Mouse (Mus musculus) kidney, postnatal 0 days (tissue): ENCODE data around the gene Gjd3. TPM values are rescaled to one million over a fixed set of nuclear protein-coding genes. Genes with fewer than 3 reads are reported as not detected.

Experiments used
- ATAC-seq: fragments of 200-750 bp; cut with Nextera tagmentation; replicated peaks from 2 replicates; pipeline ENCODE4 v1.8.0; 2017; ENCODE audit warnings: low read depth, moderate number of reproducible peaks, moderate TSS enrichment, moderate library complexity; ENCODE audit not compliant: low FRiP score
- DNase-seq: peaks from one replicate; pipeline ENCODE4 v3.0.0-alpha.2; 2016; ENCODE audit warnings: low spot score
- H3K27ac ChIP-seq: fragments of 300-500 bp; sonication (generic); 2 replicates; pipeline ENCODE4 v1.5.1; 2014; ENCODE audit warnings: mild to moderate bottlenecking
- H3K27me3 ChIP-seq: fragments of 300-500 bp; sonication (generic); 2 replicates; pipeline ENCODE4 v1.6.1; 2014; ENCODE audit warnings: low read length, mixed read lengths; ENCODE audit not compliant: insufficient read depth
- H3K36me3 ChIP-seq: fragments of 300-500 bp; sonication (generic); 2 replicates; pipeline ENCODE4 v1.6.1; 2014; ENCODE audit warnings: low read length, mixed read lengths; ENCODE audit not compliant: insufficient read depth
- H3K4me1 ChIP-seq: fragments of 300-500 bp; sonication (generic); replicated peaks from 2 replicates; pipeline ENCODE4 v1.6.1; 2014; ENCODE audit warnings: antibody characterized with exemption, low read length, mixed read lengths; ENCODE audit not compliant: insufficient read depth
- H3K4me2 ChIP-seq: fragments of 300-500 bp; sonication (generic); 2 replicates; pipeline ENCODE4 v1.6.1; 2014; ENCODE audit warnings: mild to moderate bottlenecking, low read length, moderate library complexity, mixed read lengths
- H3K4me3 ChIP-seq: fragments of 300-500 bp; sonication (generic); replicated peaks from 2 replicates; pipeline ENCODE4 v1.5.1; 2014; ENCODE audit warnings: low read depth, low read length
- H3K9ac ChIP-seq: fragments of 300-500 bp; sonication (generic); 2 replicates; pipeline ENCODE4 v1.6.1; 2014; ENCODE audit warnings: low read depth, low read length
- H3K9me3 ChIP-seq: fragments of 300-500 bp; sonication (generic); replicated peaks from 2 replicates; pipeline ENCODE4 v1.6.1; 2016; ENCODE audit warnings: low read length, inconsistent platforms, mixed read lengths
- CTCF ChIP-seq: IDR thresholded peaks from 2 replicates; pipeline ENCODE4 v1.5.1; 2016; ENCODE audit warnings: antibody characterized with exemption, low read depth, mild to moderate bottlenecking, moderate library complexity
- WGBS: fragments of 180-500 bp; shearing (Covaris S2); extraction: QIAGEN DNeasy Blood & Tissue Kit; methylation state at CpG from one replicate; pipeline ENCODE4 v1.1.7; 2014; 5-methylcytosine and 5-hydroxymethylcytosine counted together
- polyA plus RNA-seq: library from polyadenylated mRNA; unstranded; fragments of >200 nt; fragmentation: Nextera tagmentation; extraction: Ambion mirVana; gene quantifications from 2 replicates; pipeline ENCODE4 v1.2.1, GENCODE M21; 2015

The Gjd3 gene
- polyA plus RNA-seq, 1 experiment from 2014 or later, result 1.1 TPM

DNA sequence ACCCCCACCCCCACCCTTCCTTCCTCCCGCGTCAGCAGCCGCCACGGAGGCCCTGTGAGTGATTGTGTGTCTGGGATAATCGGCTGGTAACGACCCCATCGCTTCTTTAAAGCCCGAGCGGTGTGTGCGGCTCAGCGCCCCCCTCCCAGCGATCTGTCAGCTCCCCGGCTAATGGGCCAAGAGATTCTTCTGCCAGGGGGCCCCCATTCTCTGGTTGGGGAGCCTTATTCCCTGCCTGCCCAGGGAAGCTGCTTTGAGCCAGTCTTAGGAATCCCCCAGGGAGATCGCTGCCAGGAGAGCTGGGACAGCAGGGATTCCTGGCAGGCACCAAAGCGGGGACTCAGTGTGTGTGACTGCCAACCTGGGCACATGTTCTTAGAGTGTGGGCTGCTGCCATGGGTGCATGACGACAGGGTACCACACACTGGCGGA is 13.3 kb downstream of the Gjd3 start:
- Histone ChIP-seq H3K36me3 (peaks cover 53% of the 10 kb centered on the region), H3K27me3 (no peaks in the 10 kb centered on the region), H3K9me3 (no peaks in the 10 kb centered on the region), H3K9ac (no peak overlapping the region), H3K4me2 (no peak overlapping the region; the same call in 1 of the 2 replicates), H3K27ac (peak overlapping the region; percentile 40; the same call in 1 of the 2 replicates), H3K4me1 (peaks cover 46% of the 10 kb centered on the region), H3K4me3 (no peak overlapping the region)
- DNase-seq, result no peak
- no peak for ATAC-seq
- WGBS, result 29% methylated on average over 17 of the region's 17 CpGs
- TF ChIP-seq CTCF, result no peak

DNA sequence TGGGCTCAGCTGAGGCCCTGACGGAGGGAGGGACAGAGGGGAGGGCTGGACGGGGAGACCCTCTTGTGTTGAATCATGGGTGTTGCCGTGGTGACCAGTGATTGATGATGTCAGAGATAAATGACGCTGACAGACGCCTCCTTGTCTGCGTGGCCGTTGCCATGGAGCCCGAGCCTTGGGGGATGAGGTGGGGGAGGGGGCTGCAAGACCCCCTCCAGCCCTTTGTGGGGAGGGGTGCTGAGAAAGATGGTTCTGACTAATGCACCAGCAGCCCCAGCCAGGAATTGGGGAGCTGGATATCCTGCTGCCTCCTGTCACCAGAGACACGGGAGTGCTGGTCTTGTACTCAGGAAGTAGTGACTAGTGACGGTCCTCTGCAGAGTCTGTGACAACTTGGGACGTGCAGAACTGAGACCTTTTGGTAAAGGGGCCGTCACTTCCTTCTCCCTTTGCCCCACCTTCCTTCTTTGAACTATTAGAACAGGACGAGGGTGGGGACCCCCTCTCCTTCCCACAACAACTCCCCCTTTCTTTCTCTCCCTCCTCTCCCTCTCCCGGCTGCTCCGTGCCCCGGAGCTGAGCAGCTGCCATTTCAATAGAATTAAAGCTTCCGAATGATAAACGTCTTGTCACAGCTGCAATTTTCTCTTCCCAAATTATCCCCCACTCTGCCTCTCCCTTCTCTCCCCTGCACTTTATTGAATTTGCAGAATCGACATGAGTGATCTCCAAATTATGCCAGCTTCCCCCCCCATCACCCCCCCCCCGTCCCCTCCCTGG is 13.9 kb downstream of the Gjd3 start:
- 0 out of 2 replicates have a peak overlapping the region, but pooled peaks have one; percentile 15 for H3K27ac ChIP-seq
- no peak overlapping the region for H3K9ac ChIP-seq
- no peaks in the 10 kb centered on the region for H3K27me3 ChIP-seq
- peaks cover 51% of the 10 kb centered on the region for H3K36me3 ChIP-seq
- no peaks in the 10 kb centered on the region for H3K9me3 ChIP-seq
- DNase-seq, result no peak
- WGBS, result 13% methylated on average over 20 of the region's 20 CpGs
- peaks cover 51% of the 10 kb centered on the region for H3K4me1 ChIP-seq
- ATAC-seq, result no peak
- no peak overlapping the region for H3K4me3 ChIP-seq
- H3K4me2 ChIP-seq, result no peak overlapping the region
- TF ChIP-seq CTCF, result no peak

DNA sequence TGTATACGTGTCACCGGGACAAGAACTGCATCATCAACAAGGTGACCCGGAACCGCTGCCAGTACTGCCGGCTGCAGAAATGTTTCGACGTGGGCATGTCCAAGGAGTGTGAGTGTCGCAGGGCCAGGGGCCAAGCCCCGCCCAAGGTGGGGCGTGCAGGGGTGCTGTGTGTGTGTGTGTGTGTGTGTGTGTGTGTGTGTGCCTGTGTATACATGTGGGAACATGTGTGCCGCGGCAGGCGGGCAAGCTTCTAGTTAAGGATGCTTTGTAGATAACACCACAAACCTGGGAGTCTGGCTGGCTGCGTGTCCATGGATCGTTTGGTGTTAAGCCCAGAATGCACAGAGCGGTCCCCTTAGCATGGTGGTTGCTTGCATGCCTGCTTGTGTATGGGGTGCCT is 14.7 kb downstream of the Gjd3 start:
- Histone ChIP-seq H3K9ac (no peak overlapping the region), H3K4me2 (no peak overlapping the region), H3K4me3 (no peak overlapping the region), H3K27me3 (no peaks in the 10 kb centered on the region), H3K27ac (no peak overlapping the region), H3K36me3 (peaks cover 43% of the 10 kb centered on the region), H3K4me1 (peaks cover 56% of the 10 kb centered on the region), H3K9me3 (no peaks in the 10 kb centered on the region)
- no peak for TF ChIP-seq CTCF
- 68% methylated on average over 16 of the region's 16 CpGs for WGBS
- ATAC-seq (no peak), DNase-seq (no peak)

DNA sequence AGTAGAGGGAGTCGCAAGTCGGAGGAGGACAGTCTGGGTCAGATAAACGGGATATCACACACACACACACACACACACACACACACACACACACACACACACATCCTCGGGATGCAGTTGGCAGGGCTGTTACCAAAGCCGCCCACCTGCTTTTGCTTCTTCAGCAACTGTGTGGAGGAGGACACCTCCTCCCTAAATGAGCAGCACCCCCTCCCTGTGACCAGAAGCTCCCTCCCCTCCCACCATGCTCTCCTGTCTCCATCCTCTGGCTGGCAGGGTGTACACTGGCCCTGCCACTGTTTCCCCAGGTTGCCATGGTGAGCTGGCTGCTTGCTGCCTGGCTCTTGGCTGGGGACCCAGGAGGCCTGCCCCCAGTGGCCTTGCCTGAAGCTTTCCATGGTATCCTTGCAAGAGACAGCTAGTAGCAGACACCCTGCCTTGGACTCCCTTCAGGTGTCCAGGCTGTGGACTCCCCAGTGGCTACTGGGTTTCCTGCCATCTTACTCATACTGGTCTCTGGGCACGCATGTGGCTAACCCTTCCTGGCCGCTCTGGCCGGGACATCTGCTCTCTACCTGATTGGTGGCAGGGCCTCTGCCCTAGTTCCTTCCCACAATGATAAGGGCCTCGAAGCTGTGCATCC is 16.2 kb downstream of the Gjd3 start:
- peak; percentile 53 for TF ChIP-seq CTCF
- peaks cover 34% of the 10 kb centered on the region for H3K36me3 ChIP-seq
- no peak overlapping the region for H3K9ac ChIP-seq
- DNase-seq, result peak; percentile 79
- no peak; the same call in 1 of the 2 replicates for ATAC-seq
- H3K4me1 ChIP-seq, result peaks cover 66% of the 10 kb centered on the region
- H3K4me2 ChIP-seq, result no peak overlapping the region; the same call in 1 of the 2 replicates
- no peak overlapping the region for H3K4me3 ChIP-seq
- H3K9me3 ChIP-seq, result no peaks in the 10 kb centered on the region
- H3K27me3 ChIP-seq, result no peaks in the 10 kb centered on the region
- 44% methylated on average over 9 of the region's 9 CpGs for WGBS
- no peak overlapping the region for H3K27ac ChIP-seq

DNA sequence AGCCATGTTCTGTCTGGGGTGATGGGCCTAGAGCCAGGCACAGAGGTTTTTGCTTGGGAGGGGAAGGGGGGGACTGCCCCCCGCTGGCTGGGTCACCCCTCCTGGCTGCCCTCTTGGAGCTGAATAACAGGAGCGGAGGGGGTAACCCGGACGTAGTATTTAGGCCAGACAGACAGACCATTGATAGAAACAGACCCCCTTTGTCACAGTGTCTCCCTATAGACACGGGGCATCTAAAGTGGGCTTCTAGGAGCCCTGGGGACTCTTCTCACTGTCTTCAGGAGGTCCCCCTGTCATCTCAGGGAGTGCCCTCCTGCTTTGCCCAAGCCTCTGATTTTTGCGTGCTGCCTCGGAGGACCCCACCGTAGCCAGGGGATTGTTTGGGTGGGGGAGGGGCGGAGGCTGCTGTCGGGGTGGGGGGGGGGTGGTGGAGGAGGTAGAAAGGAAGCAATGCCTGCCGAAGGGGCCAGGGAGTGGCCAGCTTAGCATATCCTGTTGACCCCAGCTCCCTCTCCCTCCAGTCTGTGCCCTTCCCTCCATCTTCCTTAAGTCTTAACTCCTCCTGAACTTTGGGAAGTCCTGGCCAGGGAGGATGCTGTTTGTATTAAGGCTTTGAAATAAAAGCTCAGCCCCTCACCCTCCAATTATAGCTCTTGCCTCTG is 17.3 kb downstream of the Gjd3 start:
- no peaks in the 10 kb centered on the region for H3K9me3 ChIP-seq
- H3K27ac ChIP-seq, result peak overlapping the region; percentile 88
- peak overlapping the region; percentile 77; the same call in 1 of the 2 replicates for H3K9ac ChIP-seq
- ATAC-seq (no peak), DNase-seq (no peak)
- peaks cover 73% of the 10 kb centered on the region for H3K4me1 ChIP-seq
- no peaks in the 10 kb centered on the region for H3K27me3 ChIP-seq
- H3K4me3 ChIP-seq, result no peak overlapping the region
- no peak for TF ChIP-seq CTCF
- H3K4me2 ChIP-seq, result peak overlapping the region; percentile 100
- peaks cover 23% of the 10 kb centered on the region for H3K36me3 ChIP-seq
- WGBS, result 14% methylated on average over 11 of the region's 11 CpGs
